Mouse (Mus musculus): ENCODE results near the gene Carm1.
"Not testable (repeated sequence)": the region's sequence is repeated elsewhere in the genome, so short reads cannot be mapped to it uniquely, and the experiment has no call there.

Carm1 gene

GRCm38 (mm10) chr9:21537009-21537408 is 9.7 kb upstream of the Carm1 start:
- no peak for DNase-seq (ENCODE audit: low spot score in 2 of 2)

GRCm38 (mm10) chr9:21539981-21540753 is 6.5 kb upstream of the Carm1 start:
- DNase-seq (ENCODE audit: low spot score in 2 of 2) = no peak

- not testable (repeated sequence) for DNase-seq (ENCODE audit: low spot score in 2 of 2)
These were observed 4.7 kb upstream of the Carm1 start for GRCm38 (mm10) chr9:21542001-21542400.

GRCm38 (mm10) chr9:21545351-21545915 is 1.3 kb upstream of the Carm1 start:
- no peak for DNase-seq (ENCODE audit: low spot score in 2 of 2)

GRCm38 (mm10) chr9:21545916-21546788 is 542 bp upstream of the Carm1 start:
- peak; percentile 98 to 99 for DNase-seq (ENCODE audit: low spot score in 2 of 2)

- peak; percentile 44 to 45 for DNase-seq (ENCODE audit: low spot score in 2 of 2)
These were observed 614 bp downstream of the Carm1 start for GRCm38 (mm10) chr9:21547075-21547941.

- DNase-seq (ENCODE audit: low spot score in 2 of 2) = no peak
These were observed 4.4 kb downstream of the Carm1 start for GRCm38 (mm10) chr9:21551049-21551448.

GRCm38 (mm10) chr9:21553607-21554273 is 7.0 kb downstream of the Carm1 start:
- no peak for DNase-seq (ENCODE audit: low spot score in 2 of 2)

- DNase-seq (ENCODE audit: low spot score in 2 of 2) = no peak
These were observed 8.6 kb downstream of the Carm1 start for GRCm38 (mm10) chr9:21555198-21555742.

- no peak for DNase-seq (ENCODE audit: low spot score in 2 of 2)
These were observed 10.3 kb downstream of the Carm1 start for GRCm38 (mm10) chr9:21556996-21557395.

GRCm38 (mm10) chr9:21557556-21557955 is 10.9 kb downstream of the Carm1 start:
- DNase-seq (ENCODE audit: low spot score in 2 of 2) = no peak

- DNase-seq (ENCODE audit: low spot score in 2 of 2) = no peak
These were observed 11.7 kb downstream of the Carm1 start for GRCm38 (mm10) chr9:21558366-21558765.

GRCm38 (mm10) chr9:21559151-21559550 is 12.5 kb downstream of the Carm1 start:
- DNase-seq (ENCODE audit: low spot score in 2 of 2) = no peak

- no peak for DNase-seq (ENCODE audit: low spot score in 2 of 2)
These were observed 17.7 kb downstream of the Carm1 start for GRCm38 (mm10) chr9:21564420-21564819.

GRCm38 (mm10) chr9:21565004-21565586 is 18.4 kb downstream of the Carm1 start:
- no peak for DNase-seq (ENCODE audit: low spot score in 2 of 2)

GRCm38 (mm10) chr9:21566538-21566937 is 19.8 kb downstream of the Carm1 start:
- no peak for DNase-seq (ENCODE audit: low spot score in 2 of 2)

GRCm38 (mm10) chr9:21567051-21567450 is 20.4 kb downstream of the Carm1 start:
- DNase-seq (ENCODE audit: low spot score in 2 of 2) = no peak

- no peak for DNase-seq (ENCODE audit: low spot score in 2 of 2)
These were observed 22.1 kb downstream of the Carm1 start for GRCm38 (mm10) chr9:21568657-21569255.

GRCm38 (mm10) chr9:21574012-21574801 is 27.5 kb downstream of the Carm1 start:
- DNase-seq (ENCODE audit: low spot score in 2 of 2) = no peak
